Mouse (Mus musculus): ENCODE measurements around the gene Wasl. TPM values are rescaled to one million over a fixed set of nuclear protein-coding genes. Genes with fewer than 3 reads are reported as not detected.

Gene Wasl
- polyA plus RNA-seq, 1 experiment from 2014 or later: 63.0 TPM

DNA sequence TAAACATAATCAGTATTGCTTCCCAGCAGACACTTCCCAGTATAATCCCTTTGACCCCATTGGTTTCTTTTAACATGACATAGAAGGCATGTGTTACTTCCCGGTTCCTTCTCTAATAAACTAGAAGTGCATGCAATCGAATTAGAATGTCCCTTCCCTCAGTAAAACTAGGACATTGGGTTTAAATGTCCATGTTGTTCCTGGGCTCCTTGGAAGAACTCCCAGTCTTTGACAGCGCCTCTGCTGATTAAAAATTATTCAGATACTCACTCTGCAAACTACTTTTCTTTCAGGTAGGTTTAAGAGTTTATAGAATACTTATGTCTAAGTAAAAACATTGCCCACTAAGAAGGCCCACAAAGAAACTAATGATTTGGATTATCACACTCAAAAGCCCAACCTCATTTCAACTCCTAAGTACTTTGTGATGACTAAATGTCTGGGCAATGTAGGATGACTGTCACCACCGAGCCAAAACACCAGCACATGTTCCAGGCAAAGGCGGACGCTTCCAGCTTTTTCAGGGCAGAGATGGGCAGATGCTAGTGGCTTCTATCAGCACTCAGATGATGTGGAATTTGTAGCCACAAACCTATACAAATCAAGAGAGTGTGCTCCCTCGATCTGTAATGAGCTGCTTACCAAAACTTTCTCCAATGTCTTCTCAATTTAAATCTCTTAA, 52.6 kb downstream of the Wasl start:
- Histone ChIP-seq H3K4me1 (replicated peaks) (no peaks in the 10 kb centered on the region), H3K27ac (replicated peaks) (no peak overlapping the region), H3K36me3 (peaks cover 39% of the 10 kb centered on the region), H3K9me3 (no peaks in the 10 kb centered on the region), H3K27me3 (no peaks in the 10 kb centered on the region), H3K9ac (no peak overlapping the region), H3K4me3 (no peak overlapping the region), H3K4me2 (no peak overlapping the region)
- no peak for ATAC-seq (ENCODE audit: low read depth)
- WGBS: 93% methylated on average over 7 of the region's 7 CpGs

DNA sequence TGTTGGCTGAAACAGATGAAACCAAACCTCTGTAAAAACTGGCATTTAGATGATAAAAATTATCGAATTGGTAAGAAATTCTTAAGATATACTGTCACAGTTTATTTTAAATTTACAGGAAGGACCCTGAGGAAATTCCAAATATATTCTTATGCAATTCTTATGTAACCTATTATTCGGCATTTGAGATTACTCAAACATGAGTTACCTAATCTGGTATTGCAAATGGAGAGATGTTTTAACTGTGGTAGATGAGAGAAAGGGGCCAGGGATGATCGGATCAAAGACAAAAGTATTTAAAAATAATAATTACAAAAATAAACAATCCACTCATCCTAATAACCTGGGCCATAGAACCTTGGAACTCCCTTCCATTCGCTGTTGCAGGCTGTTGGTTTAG, 54.5 kb downstream of the Wasl start:
- H3K36me3 ChIP-seq: peaks cover 27% of the 10 kb centered on the region
- H3K4me1 ChIP-seq (replicated peaks): no peaks in the 10 kb centered on the region
- ATAC-seq (ENCODE audit: low read depth): no peak
- H3K9ac ChIP-seq: no peak overlapping the region
- H3K9me3 ChIP-seq: no peaks in the 10 kb centered on the region
- H3K27me3 ChIP-seq: no peaks in the 10 kb centered on the region
- WGBS: 90% methylated on average over 4 of the region's 4 CpGs
- no peak overlapping the region for H3K4me3 ChIP-seq
- H3K27ac ChIP-seq (replicated peaks): no peak overlapping the region
- H3K4me2 ChIP-seq: no peak overlapping the region

DNA sequence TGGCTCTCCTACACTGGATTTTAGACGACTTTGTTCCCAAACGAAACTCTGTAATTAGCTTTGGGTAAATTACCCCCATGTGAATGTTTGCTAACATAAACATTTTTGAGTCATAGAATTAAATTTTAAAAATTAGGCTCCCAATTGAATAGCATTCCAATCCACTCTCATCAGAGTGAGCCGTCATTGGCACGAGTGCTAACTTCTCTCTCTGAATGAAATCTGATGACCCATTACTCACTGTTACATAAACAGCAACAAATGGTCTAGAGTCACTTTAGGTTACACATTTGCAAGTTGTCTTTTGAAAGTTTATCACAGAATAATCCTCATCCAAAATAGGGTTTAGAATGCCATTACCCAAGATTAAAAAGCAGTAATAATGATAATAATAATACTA, 55.3 kb downstream of the Wasl start:
- WGBS: 79% methylated on average over 4 of the region's 4 CpGs
- no peak for ATAC-seq (ENCODE audit: low read depth)
- Histone ChIP-seq H3K4me2 (no peak overlapping the region), H3K9me3 (no peaks in the 10 kb centered on the region), H3K4me1 (replicated peaks) (no peaks in the 10 kb centered on the region), H3K36me3 (peaks cover 19% of the 10 kb centered on the region), H3K27me3 (no peaks in the 10 kb centered on the region), H3K4me3 (no peak overlapping the region), H3K9ac (no peak overlapping the region), H3K27ac (replicated peaks) (no peak overlapping the region)

DNA sequence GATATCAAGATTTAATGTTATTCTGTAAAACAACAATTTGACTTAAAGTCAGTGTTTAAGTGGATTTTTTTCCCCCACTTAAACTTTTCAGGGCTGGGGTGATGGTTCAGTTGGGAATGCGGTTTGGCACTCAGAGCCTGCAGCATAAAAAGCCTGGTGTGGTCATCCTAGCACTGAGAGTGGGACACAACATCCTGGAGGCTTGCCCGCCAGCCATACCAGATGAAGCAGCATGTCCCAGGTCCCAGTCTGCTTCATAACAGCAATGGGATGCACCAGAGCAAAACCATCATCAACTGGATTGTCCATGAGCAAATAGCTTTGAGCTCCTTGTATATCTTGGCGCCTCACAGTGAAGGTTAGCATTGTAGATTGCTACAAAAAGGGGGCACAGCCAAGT, 56.1 kb downstream of the Wasl start:
- no peak overlapping the region for H3K27ac ChIP-seq (replicated peaks)
- ATAC-seq (ENCODE audit: low read depth): no peak
- H3K9ac ChIP-seq: no peak overlapping the region
- no peak overlapping the region for H3K4me2 ChIP-seq
- 85% methylated on average over 3 of the region's 3 CpGs for WGBS
- H3K4me3 ChIP-seq: no peak overlapping the region
- H3K9me3 ChIP-seq: no peaks in the 10 kb centered on the region
- peaks cover 11% of the 10 kb centered on the region for H3K36me3 ChIP-seq
- H3K4me1 ChIP-seq (replicated peaks): no peaks in the 10 kb centered on the region
- no peaks in the 10 kb centered on the region for H3K27me3 ChIP-seq

DNA sequence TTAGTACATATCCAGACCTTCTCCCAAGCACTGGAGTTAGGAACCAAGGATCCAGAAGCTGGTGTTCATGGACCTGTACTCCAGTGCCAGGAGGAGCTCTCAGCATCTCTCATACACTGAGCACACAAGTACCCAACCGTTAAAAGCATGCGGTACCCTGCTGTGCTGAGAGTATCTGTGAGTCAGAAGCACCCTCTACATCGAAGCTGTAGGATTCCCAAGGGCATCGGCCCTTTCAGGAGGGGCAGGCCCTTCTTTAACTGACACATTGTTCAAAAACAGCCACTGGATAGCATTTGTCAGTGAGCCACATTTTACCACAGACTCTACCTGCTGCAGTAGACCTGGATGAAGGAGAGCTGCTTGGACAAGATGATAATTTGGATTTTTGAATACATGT, 56.7 kb downstream of the Wasl start:
- H3K36me3 ChIP-seq: peaks cover 7% of the 10 kb centered on the region
- ATAC-seq (ENCODE audit: low read depth): no peak
- no peak overlapping the region for H3K4me3 ChIP-seq
- no peak overlapping the region for H3K9ac ChIP-seq
- H3K4me1 ChIP-seq (replicated peaks): no peaks in the 10 kb centered on the region
- no peak overlapping the region for H3K27ac ChIP-seq (replicated peaks)
- WGBS: 76% methylated on average over 4 of the region's 4 CpGs
- no peaks in the 10 kb centered on the region for H3K9me3 ChIP-seq
- H3K4me2 ChIP-seq: no peak overlapping the region
- H3K27me3 ChIP-seq: no peaks in the 10 kb centered on the region

DNA sequence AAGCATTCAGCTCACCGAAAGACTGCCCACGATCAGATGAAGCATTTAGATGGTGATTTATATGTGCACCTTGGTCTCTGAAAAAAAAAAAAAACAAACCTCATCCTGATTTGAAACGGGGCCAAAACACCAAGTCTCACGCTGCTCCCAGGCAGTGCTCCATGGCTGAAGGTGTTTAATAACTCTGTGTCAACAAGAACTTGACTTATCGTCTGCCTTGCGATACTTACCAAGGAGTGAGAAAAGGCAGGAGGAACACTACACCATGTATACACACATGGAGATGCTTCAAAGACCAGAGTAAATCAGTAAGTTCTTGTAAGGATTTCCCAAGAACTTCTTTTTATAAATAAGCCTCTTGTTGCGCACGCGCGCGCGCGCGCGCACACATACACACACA, 57.3 kb downstream of the Wasl start:
- Histone ChIP-seq H3K9ac (no peak overlapping the region), H3K27ac (replicated peaks) (no peak overlapping the region), H3K9me3 (no peaks in the 10 kb centered on the region), H3K4me2 (no peak overlapping the region), H3K4me3 (no peak overlapping the region), H3K27me3 (no peaks in the 10 kb centered on the region), H3K36me3 (0 out of 2 replicates have a peak, but pooled peaks cover 2% of the 10 kb centered on the region), H3K4me1 (replicated peaks) (no peaks in the 10 kb centered on the region)
- ATAC-seq (ENCODE audit: low read depth): no peak
- 82% methylated on average over 15 of the region's 15 CpGs for WGBS

DNA sequence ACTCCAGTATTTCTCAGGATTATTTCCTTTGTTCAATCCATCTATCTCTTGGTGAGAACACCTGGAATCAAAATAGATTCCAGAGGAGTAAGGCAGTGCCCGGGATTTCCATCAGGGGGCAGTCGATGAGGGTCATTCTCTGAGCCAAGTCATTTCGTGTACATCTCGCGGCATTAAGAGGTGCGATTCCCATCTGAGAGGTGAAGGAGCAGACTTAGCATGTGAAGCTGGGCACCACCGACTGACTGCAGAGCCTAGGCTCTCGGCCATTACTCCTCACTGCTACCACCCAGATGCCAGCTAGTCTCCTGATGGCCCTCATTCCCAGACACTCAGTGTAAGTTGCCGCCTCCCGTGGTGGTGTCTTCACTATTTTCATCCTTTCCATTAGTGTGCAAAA, 58.3 kb downstream of the Wasl start:
- no peak overlapping the region for H3K9ac ChIP-seq
- no peaks in the 10 kb centered on the region for H3K36me3 ChIP-seq
- no peaks in the 10 kb centered on the region for H3K4me1 ChIP-seq (replicated peaks)
- no peak overlapping the region for H3K4me3 ChIP-seq
- ATAC-seq (ENCODE audit: low read depth): no peak
- H3K9me3 ChIP-seq: no peaks in the 10 kb centered on the region
- 77% methylated on average over 10 of the region's 10 CpGs for WGBS
- H3K27ac ChIP-seq (replicated peaks): no peak overlapping the region
- no peak overlapping the region for H3K4me2 ChIP-seq
- H3K27me3 ChIP-seq: no peaks in the 10 kb centered on the region

DNA sequence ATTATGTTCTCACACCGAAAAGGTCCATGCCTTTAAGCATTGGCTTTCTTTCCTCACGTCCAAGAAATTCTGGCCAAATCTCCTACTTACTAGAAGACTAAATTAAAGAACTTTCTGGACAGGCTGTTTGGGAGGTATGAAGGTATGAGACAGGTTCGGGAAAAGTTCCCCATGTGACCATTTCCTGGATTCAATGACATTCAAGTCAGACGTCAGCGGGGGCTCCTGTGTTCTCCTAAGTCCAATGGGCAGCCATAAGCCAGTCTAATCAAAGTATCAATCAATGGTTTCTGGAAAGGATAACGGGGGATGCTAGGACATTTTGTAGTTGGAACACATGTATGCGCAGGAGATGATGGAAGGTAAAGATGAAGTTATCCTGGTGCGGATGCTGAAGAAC, 59.2 kb downstream of the Wasl start:
- Histone ChIP-seq H3K9ac (no peak overlapping the region), H3K36me3 (no peaks in the 10 kb centered on the region), H3K4me3 (no peak overlapping the region), H3K27me3 (no peaks in the 10 kb centered on the region), H3K9me3 (no peaks in the 10 kb centered on the region), H3K4me2 (no peak overlapping the region), H3K4me1 (replicated peaks) (no peaks in the 10 kb centered on the region), H3K27ac (replicated peaks) (no peak overlapping the region)
- 93% methylated on average over 8 of the region's 8 CpGs for WGBS
- ATAC-seq (ENCODE audit: low read depth): no peak

DNA sequence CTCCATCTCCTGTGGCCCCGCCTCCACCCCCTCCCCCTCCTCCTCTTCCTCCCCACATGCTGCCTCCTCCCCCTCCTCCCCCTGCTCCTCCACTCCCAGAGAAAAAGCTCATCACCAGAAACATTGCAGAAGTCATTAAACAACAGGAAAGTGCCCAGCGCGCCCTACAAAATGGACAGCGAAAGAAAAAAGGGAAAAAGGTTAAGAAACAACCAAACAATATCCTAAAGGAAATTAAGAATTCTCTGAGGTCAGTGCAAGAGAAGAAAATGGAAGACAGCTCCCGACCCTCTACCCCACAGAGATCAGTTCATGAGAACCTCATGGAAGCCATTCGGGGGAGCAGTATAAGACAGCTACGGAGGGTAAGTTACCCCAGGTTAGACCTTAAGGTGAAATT, 60.5 kb downstream of the Wasl start:
- H3K4me3 ChIP-seq: no peak overlapping the region
- no peaks in the 10 kb centered on the region for H3K27me3 ChIP-seq
- no peak overlapping the region for H3K27ac ChIP-seq (replicated peaks)
- H3K4me1 ChIP-seq (replicated peaks): no peaks in the 10 kb centered on the region
- WGBS: 95% methylated on average over 7 of the region's 7 CpGs
- no peaks in the 10 kb centered on the region for H3K36me3 ChIP-seq
- no peak for ATAC-seq (ENCODE audit: low read depth)
- no peak overlapping the region for H3K4me2 ChIP-seq
- no peaks in the 10 kb centered on the region for H3K9me3 ChIP-seq
- no peak overlapping the region for H3K9ac ChIP-seq

DNA sequence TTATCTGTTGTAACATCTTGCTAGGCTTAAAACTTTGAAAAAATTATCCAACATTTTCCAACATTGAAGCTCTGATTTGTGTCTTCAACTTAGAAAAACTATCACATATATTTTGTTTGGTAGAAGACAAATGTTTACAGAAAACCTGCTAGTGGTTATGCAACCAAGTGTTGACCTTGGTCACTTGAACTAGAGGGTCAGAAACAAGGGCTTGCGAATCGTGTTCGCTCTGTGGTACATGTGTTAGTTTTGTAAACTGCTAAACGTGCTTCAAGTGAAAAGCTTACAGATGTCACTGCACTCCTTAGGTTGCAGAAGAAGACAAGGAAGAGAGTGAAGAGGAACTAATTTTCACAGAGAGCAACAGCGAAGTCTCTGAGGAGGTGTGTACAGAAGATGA, 61.8 kb downstream of the Wasl start:
- Histone ChIP-seq H3K4me3 (no peak overlapping the region), H3K36me3 (no peaks in the 10 kb centered on the region), H3K4me1 (replicated peaks) (no peaks in the 10 kb centered on the region), H3K9ac (no peak overlapping the region), H3K27me3 (no peaks in the 10 kb centered on the region), H3K9me3 (no peaks in the 10 kb centered on the region), H3K27ac (replicated peaks) (no peak overlapping the region), H3K4me2 (no peak overlapping the region)
- WGBS: 92% methylated on average over 5 of the region's 5 CpGs
- ATAC-seq (ENCODE audit: low read depth): no peak

DNA sequence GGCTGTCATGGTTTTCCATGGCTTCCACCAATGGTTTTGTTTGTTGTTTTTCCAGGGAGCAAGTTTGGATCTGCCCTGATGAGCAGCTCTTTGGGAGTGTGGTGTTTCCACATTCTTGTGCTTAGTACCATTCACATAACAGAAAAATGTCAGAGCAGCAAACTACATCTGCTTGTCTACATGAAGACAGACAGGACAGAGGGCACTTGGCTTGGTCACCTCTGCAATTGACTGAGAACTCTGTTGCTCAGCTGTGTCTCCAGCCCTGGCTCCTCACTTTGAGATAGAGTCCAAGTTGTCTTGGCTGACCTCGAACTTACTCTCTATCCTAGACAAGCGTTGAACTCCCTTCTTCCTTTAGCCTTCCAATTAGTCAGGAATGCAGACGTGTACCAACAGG, 62.5 kb downstream of the Wasl start:
- no peak overlapping the region for H3K9ac ChIP-seq
- H3K36me3 ChIP-seq: no peaks in the 10 kb centered on the region
- no peaks in the 10 kb centered on the region for H3K4me1 ChIP-seq (replicated peaks)
- H3K27me3 ChIP-seq: no peaks in the 10 kb centered on the region
- no peak overlapping the region for H3K27ac ChIP-seq (replicated peaks)
- 89% methylated on average over 3 of the region's 3 CpGs for WGBS
- no peak for ATAC-seq (ENCODE audit: low read depth)
- no peak overlapping the region for H3K4me2 ChIP-seq
- H3K4me3 ChIP-seq: no peak overlapping the region
- H3K9me3 ChIP-seq: no peaks in the 10 kb centered on the region

DNA sequence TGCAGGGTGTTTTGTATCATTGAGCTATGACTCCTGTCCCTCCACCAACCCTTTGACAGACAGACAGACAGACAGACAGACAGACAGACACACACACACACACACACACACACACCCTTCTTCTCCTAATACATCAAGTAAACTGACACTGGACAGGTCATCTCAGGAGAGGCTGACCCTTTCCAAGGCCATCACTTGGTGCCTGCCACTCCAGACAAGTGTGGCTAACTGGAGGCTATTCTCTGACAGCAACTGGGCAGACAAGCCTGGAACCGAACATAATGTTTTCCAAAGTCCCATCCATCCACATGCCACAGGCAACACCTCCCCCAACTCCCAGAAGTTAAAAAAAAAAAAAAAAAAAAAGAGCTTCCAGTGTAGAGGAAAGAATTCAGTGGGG, 63.1 kb downstream of the Wasl start:
- 65% methylated on average over 1 of the region's 1 CpGs for WGBS

DNA sequence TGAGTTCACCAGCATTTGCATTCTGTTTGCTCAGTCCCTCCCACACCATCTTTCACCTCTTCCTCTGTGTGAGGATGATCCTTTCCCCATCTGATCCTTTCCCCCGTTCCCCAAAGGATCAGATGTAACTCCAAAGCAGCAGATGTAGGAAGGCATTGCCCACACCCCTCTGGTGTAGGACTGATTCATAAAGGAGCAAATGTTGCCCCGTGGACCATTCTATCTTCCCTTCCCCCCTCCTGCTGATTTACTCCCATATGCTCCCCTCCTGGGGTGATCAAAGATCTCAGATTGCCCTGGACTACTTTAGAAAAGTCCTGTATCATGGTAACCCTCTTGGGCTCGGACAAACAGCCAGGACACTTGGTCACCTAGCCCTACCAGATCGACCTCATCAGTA, 64.1 kb downstream of the Wasl start:
- H3K36me3 ChIP-seq: no peaks in the 10 kb centered on the region
- H3K4me3 ChIP-seq: no peak overlapping the region
- no peaks in the 10 kb centered on the region for H3K27me3 ChIP-seq
- H3K9me3 ChIP-seq: no peaks in the 10 kb centered on the region
- no peak for ATAC-seq (ENCODE audit: low read depth)
- no peak overlapping the region for H3K4me2 ChIP-seq
- WGBS: 67% methylated on average over 4 of the region's 4 CpGs
- no peaks in the 10 kb centered on the region for H3K4me1 ChIP-seq (replicated peaks)
- no peak overlapping the region for H3K9ac ChIP-seq
- H3K27ac ChIP-seq (replicated peaks): no peak overlapping the region

More for the DNA sequence above, 63.1 kb downstream of the Wasl start:
- Histone ChIP-seq H3K9me3 (no peaks in the 10 kb centered on the region), H3K27me3 (no peaks in the 10 kb centered on the region), H3K4me2 (no peak overlapping the region), H3K27ac (replicated peaks) (no peak overlapping the region), H3K4me3 (no peak overlapping the region), H3K9ac (no peak overlapping the region), H3K36me3 (no peaks in the 10 kb centered on the region), H3K4me1 (replicated peaks) (no peaks in the 10 kb centered on the region)
- no peak for ATAC-seq (ENCODE audit: low read depth)
